Mouse (Mus musculus): ENCODE results near the gene Zfp661.

DNA sequence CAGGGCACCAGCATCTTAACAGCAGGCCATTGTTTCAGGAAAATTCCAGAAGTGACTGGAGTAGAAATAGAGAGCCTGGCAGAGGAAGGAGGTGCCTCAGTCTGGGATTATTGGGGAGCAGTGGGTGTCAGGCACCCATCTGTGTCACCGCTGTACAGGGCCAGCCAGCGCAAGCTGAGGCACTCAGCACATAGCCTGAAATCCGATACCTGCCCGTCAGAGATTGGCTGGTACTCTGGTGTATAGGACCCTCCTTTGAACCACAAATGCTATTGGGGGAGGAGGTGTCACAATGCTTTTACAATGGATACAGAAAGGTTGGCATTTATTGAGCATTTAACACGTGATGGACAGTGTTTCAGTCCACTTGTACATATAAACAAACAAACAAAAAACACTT, 22.1 kb upstream of the Zfp661 start:
- TF ChIP-seq CTCF (IDR thresholded peaks at IDR 0.05; ENCODE audit: insufficient read depth, low read length) (no peak), POLR2A (IDR thresholded peaks at IDR 0.05; ENCODE audit: borderline replicate concordance, extremely low read depth, low read depth, low read length) (no peak)
